Mouse (Mus musculus): ENCODE results near the gene Cbfa2t3. TPM values are rescaled to one million over a fixed set of nuclear protein-coding genes. Genes with fewer than 3 reads are reported as not detected.
A peak's percentile ranks its signal among the peaks of the same experiment; 100 is the strongest.

Gene Cbfa2t3
- total RNA-seq, 2 experiments from 2014 or later: 19.5 to 23.2 TPM

GRCm38 (mm10) chr8:122673989-122674388, 24.9 kb downstream of the Cbfa2t3 start:
- no peak for DNase-seq
- intact Hi-C loops (cut with DNase I; ENCODE audit: low total_unique reads): no loop called here

- DNase-seq: no peak
- intact Hi-C loops (cut with DNase I; ENCODE audit: low total_unique reads): no loop called here
Measured at GRCm38 (mm10) chr8:122671894-122672293, 27.0 kb downstream of the Cbfa2t3 start.

GRCm38 (mm10) chr8:122670718-122671117, 28.2 kb downstream of the Cbfa2t3 start:
- DNase-seq: no peak
- intact Hi-C loops (cut with DNase I; ENCODE audit: low total_unique reads): no loop called here

- intact Hi-C loops (cut with DNase I; ENCODE audit: low total_unique reads): no loop called here
- no peak for DNase-seq
Measured at GRCm38 (mm10) chr8:122670001-122670400, 28.9 kb downstream of the Cbfa2t3 start.

- intact Hi-C loops (cut with DNase I; ENCODE audit: low total_unique reads): no loop called here
- no peak for DNase-seq
Measured at GRCm38 (mm10) chr8:122669370-122669769, 29.5 kb downstream of the Cbfa2t3 start.

- intact Hi-C loops (cut with DNase I; ENCODE audit: low total_unique reads): no loop called here
- no peak for DNase-seq
Measured at GRCm38 (mm10) chr8:122667854-122668253, 31.1 kb downstream of the Cbfa2t3 start.

- intact Hi-C loops (cut with DNase I; ENCODE audit: low total_unique reads): no loop called here
- DNase-seq: no peak
Measured at GRCm38 (mm10) chr8:122666827-122667226, 32.1 kb downstream of the Cbfa2t3 start.

- intact Hi-C loops (cut with DNase I; ENCODE audit: low total_unique reads): no loop called here
- DNase-seq: no peak
Measured at GRCm38 (mm10) chr8:122666338-122666764, 32.6 kb downstream of the Cbfa2t3 start.

- peak; percentile 62 for DNase-seq
- intact Hi-C loops (cut with DNase I; ENCODE audit: low total_unique reads): no loop called here
Measured at GRCm38 (mm10) chr8:122665667-122666316, 33.1 kb downstream of the Cbfa2t3 start.

- intact Hi-C loops (cut with DNase I; ENCODE audit: low total_unique reads): no loop called here
- peak; percentile 76 for DNase-seq
Measured at GRCm38 (mm10) chr8:122665221-122665620, 33.7 kb downstream of the Cbfa2t3 start.

GRCm38 (mm10) chr8:122663670-122664069, 35.2 kb downstream of the Cbfa2t3 start:
- intact Hi-C loops (cut with DNase I; ENCODE audit: low total_unique reads): no loop called here
- DNase-seq: no peak

GRCm38 (mm10) chr8:122663106-122663505, 35.8 kb downstream of the Cbfa2t3 start:
- DNase-seq: no peak
- intact Hi-C loops (cut with DNase I; ENCODE audit: low total_unique reads): no loop called here

GRCm38 (mm10) chr8:122661894-122662293, 37.0 kb downstream of the Cbfa2t3 start:
- no peak for DNase-seq
- intact Hi-C loops (cut with DNase I; ENCODE audit: low total_unique reads): no loop called here

GRCm38 (mm10) chr8:122661138-122661537, 37.8 kb downstream of the Cbfa2t3 start:
- intact Hi-C loops (cut with DNase I; ENCODE audit: low total_unique reads): no loop called here
- DNase-seq: peak; percentile 89

- intact Hi-C loops (cut with DNase I; ENCODE audit: low total_unique reads): no loop called here
- no peak for DNase-seq
Measured at GRCm38 (mm10) chr8:122660022-122660421, 38.9 kb downstream of the Cbfa2t3 start.

- no peak for DNase-seq
- intact Hi-C loops (cut with DNase I; ENCODE audit: low total_unique reads): no loop called here
Measured at GRCm38 (mm10) chr8:122658807-122659160, 40.1 kb downstream of the Cbfa2t3 start.

- intact Hi-C loops (cut with DNase I; ENCODE audit: low total_unique reads): no loop called here
- DNase-seq: no peak
Measured at GRCm38 (mm10) chr8:122658149-122658806, 40.6 kb downstream of the Cbfa2t3 start.

- intact Hi-C loops (cut with DNase I; ENCODE audit: low total_unique reads): no loop called here
- DNase-seq: no peak
Measured at GRCm38 (mm10) chr8:122656056-122656999, 42.6 kb downstream of the Cbfa2t3 start.

- DNase-seq: peak; percentile 68
- intact Hi-C loops (cut with DNase I; ENCODE audit: low total_unique reads): no loop called here
Measured at GRCm38 (mm10) chr8:122654768-122655167, 44.1 kb downstream of the Cbfa2t3 start.

- no peak for DNase-seq
- intact Hi-C loops (cut with DNase I; ENCODE audit: low total_unique reads): no loop called here
Measured at GRCm38 (mm10) chr8:122652643-122653042, 46.3 kb downstream of the Cbfa2t3 start.

All from gastrocnemius, postnatal 14 days (tissue).